ENCODE assay signal across 24 mouse cellular contexts in the genomic region with DNA sequence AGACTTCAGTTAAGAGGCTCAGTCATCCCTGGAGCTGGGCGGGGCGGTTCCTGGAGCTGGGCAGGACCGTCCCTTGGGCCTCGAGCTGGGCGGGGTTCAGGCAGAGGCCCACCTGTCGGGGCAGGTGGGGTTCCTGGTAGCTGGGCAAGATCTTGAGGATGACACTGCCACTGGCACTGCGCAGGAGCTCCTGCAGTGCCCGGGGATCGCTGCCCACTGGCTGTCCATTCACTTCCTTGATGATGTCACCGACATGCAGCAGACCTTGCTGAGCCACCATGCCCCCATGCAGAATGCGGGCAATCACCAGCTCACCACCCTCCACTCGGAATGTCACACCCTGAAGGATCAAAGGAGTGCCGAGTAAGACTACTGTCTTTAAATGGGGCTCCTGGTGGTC. TPM values are rescaled to one million over a fixed set of nuclear protein-coding genes. Genes with fewer than 3 reads are reported as not detected.
"Had no signal": no experiment of that assay in that cellular context is flagged by ENCODE, and none has a peak within 500 bp of the region (broad histone marks: within the 10 kb centered on the region; RNA-seq: fewer than 3 reads in every experiment).

No protein-coding gene starts in this region.

- H3K4me3 ChIP-seq: layer of hippocampus, adult 2 months; limb, embryonic 10.5 days; limb, embryonic 13.5 days; lung, embryonic 15.5 days; megakaryocyte, embryonic 14.5 days; midbrain, embryonic 10.5 days; midbrain, embryonic 13.5 days; myocyte; neural tube, embryonic 13.5 days; stomach, embryonic 15.5 days had no signal

- H3K27me3 ChIP-seq: lung, embryonic 15.5 days had no signal

- H3K9me3 ChIP-seq: limb, embryonic 10.5 days; limb, embryonic 13.5 days; lung, embryonic 15.5 days; megakaryocyte, embryonic 14.5 days; midbrain, embryonic 10.5 days; midbrain, embryonic 13.5 days; neural tube, embryonic 13.5 days; stomach, embryonic 15.5 days had no signal

- ATAC-seq: midbrain, embryonic 13.5 days; midbrain, embryonic 16.5 days had no signal

- H3K27ac ChIP-seq: kidney, postnatal 0 days; layer of hippocampus, adult 2 months; limb, embryonic 10.5 days; limb, embryonic 13.5 days; lung, embryonic 15.5 days; midbrain, embryonic 10.5 days; midbrain, embryonic 13.5 days; neural tube, embryonic 13.5 days; stomach, embryonic 15.5 days had no signal

- DNase-seq: kidney, adult 2 months; kidney, postnatal 25 days; layer of hippocampus, adult 9-11 months; lung, adult 18-20 months; lung, postnatal 10 days; lung, postnatal 36 days; retina, postnatal 1 day; right cerebral cortex, postnatal 25 days; spleen, adult 18-20 months; thymus, postnatal 25 days had no signal

- H3K4me2 ChIP-seq: limb, embryonic 13.5 days; lung, embryonic 15.5 days; midbrain, embryonic 13.5 days; neural tube, embryonic 13.5 days; stomach, embryonic 15.5 days had no signal

- H3K9ac ChIP-seq: limb, embryonic 13.5 days; lung, embryonic 15.5 days; midbrain, embryonic 13.5 days; neural tube, embryonic 13.5 days; stomach, embryonic 15.5 days had no signal

- H3K36me3 ChIP-seq: lung, embryonic 15.5 days; stomach, embryonic 15.5 days had no signal

RNA-seq across cellular contexts. Expression of a gene that starts 21.8 kb away (rescaled TPM):
- polyA plus RNA-seq: myocyte had no signal

RNA-seq across cellular contexts. Expression of a gene that starts 38.0 kb away (rescaled TPM):
- polyA plus RNA-seq: kidney, adult 2 months; kidney, embryonic 14.5 days; kidney, postnatal 0 days; limb, embryonic 10.5 days; limb, embryonic 13.5 days; liver, adult 2 months; lung, embryonic 15.5 days; midbrain, embryonic 10.5 days; midbrain, embryonic 13.5 days; midbrain, embryonic 16.5 days; myocyte; neural tube, embryonic 13.5 days had no signal

RNA-seq across cellular contexts. Expression of a gene that starts 44.6 kb away (rescaled TPM):
- polyA plus RNA-seq: kidney, adult 2 months; kidney, embryonic 14.5 days; kidney, postnatal 0 days; limb, embryonic 10.5 days; limb, embryonic 13.5 days; lung, embryonic 15.5 days; midbrain, embryonic 10.5 days; midbrain, embryonic 13.5 days; midbrain, embryonic 16.5 days; myocyte; neural tube, embryonic 13.5 days had no signal
